Mouse (Mus musculus) limb, embryonic 14.5 days (tissue): ENCODE data around the gene Myzap. TPM values are rescaled to one million over a fixed set of nuclear protein-coding genes. Genes with fewer than 3 reads are reported as not detected.

Experiments used
- ATAC-seq: fragments of 200-750 bp; cut with Nextera tagmentation; 2 replicates; pipeline ENCODE4 v1.8.0; 2017; ENCODE audit warnings: low read depth, moderate number of reproducible peaks, moderate TSS enrichment; ENCODE audit not compliant: low FRiP score
- DNase-seq: peaks from one replicate; pipeline ENCODE4 v3.0.0-alpha.2; 2015; ENCODE audit warnings: low spot score
- H3K27ac ChIP-seq: fragments of 300-500 bp; sonication (generic); replicated peaks from 2 replicates; pipeline ENCODE4 v1.5.1; 2014; ENCODE audit warnings: low read depth, mild to moderate bottlenecking, low read length, moderate library complexity, mixed read lengths
- H3K27me3 ChIP-seq: fragments of 300-500 bp; sonication (generic); 2 replicates; pipeline ENCODE4 v1.6.1; 2014; ENCODE audit warnings: low read length, mixed read lengths; ENCODE audit not compliant: control insufficient read depth, insufficient read depth
- H3K36me3 ChIP-seq: fragments of 300-500 bp; sonication (generic); 2 replicates; pipeline ENCODE4 v1.6.1; 2014; ENCODE audit warnings: mild to moderate bottlenecking, low read length, moderate library complexity, mixed read lengths; ENCODE audit not compliant: control insufficient read depth, insufficient read depth
- H3K4me1 ChIP-seq: fragments of 300-500 bp; sonication (generic); 2 replicates; pipeline ENCODE4 v1.6.1; 2014; ENCODE audit warnings: antibody characterized with exemption, low read length, mixed read lengths; ENCODE audit not compliant: control insufficient read depth, insufficient read depth
- H3K4me2 ChIP-seq: fragments of 300-500 bp; sonication (generic); replicated peaks from 2 replicates; pipeline ENCODE4 v1.6.1; 2014; ENCODE audit warnings: low read depth, mild to moderate bottlenecking, low read length, moderate library complexity; ENCODE audit not compliant: severe bottlenecking
- H3K4me3 ChIP-seq: fragments of 300-500 bp; sonication (generic); replicated peaks from 2 replicates; pipeline ENCODE4 v1.5.1; 2014; ENCODE audit warnings: low read length
- H3K9ac ChIP-seq: fragments of 300-500 bp; sonication (generic); 2 replicates; pipeline ENCODE4 v1.6.1; 2014; ENCODE audit warnings: mild to moderate bottlenecking, low read depth, low read length, moderate library complexity; ENCODE audit not compliant: severe bottlenecking
- H3K9me3 ChIP-seq: fragments of 300-500 bp; sonication (generic); 2 replicates; pipeline ENCODE4 v1.6.1; 2016; ENCODE audit warnings: low read length; ENCODE audit not compliant: control insufficient read depth
- POLR2A ChIP-seq: fragments of 200-500 bp; IDR thresholded peaks from 2 replicates; pipeline ENCODE4 v1.8.0; 2012; ENCODE audit warnings: inconsistent platforms, mild to moderate bottlenecking, moderate library complexity, borderline replicate concordance; ENCODE audit not compliant: insufficient read depth, insufficient read length; ENCODE audit errors: extremely low read depth
- WGBS: fragments of 180-500 bp; shearing (Covaris S2); extraction: QIAGEN DNeasy Blood & Tissue Kit; methylation state at CpG from one replicate; pipeline ENCODE4 v1.1.7; 2014; 5-methylcytosine and 5-hydroxymethylcytosine counted together
- polyA plus RNA-seq, 2 experiments: library from polyadenylated mRNA; depleted of rRNA in 1 of 2; stranded (reverse) in 1 of 2; unstranded in 1 of 2; fragments of >200 nt; fragmentation: Nextera tagmentation in 1 of 2; extraction: Ambion mirVana in 1 of 2; gene quantifications; 2 replicates each; pipeline versions ENCODE4 v1.2.1 to v1.2.3; 2012 to 2014

The Myzap gene
- polyA plus RNA-seq, 2 experiments, result 16.1 to 33.1 TPM

DNA sequence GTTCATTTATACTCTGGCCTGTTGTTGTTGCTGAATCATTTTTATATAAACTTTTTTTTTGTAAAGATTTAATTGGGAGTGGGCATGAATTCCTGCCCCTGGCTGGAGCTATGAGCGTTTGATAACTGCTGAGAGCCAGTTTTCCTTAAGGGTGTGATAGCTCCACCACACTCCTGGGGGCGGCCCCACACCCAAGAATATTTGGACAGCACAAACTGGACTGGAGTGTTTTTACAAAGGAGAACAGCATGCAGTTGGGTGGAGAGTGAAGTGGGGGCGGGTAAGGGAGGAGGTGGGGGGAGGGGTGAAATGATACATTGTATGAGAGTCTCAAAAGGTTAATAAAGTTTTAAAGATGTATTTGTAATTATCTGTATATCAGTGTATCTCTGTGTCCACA, 24.8 kb downstream of the Myzap start:
- ATAC-seq, result no peak
- no peaks in the 10 kb centered on the region for H3K27me3 ChIP-seq
- H3K4me3 ChIP-seq, result no peak overlapping the region
- H3K27ac ChIP-seq, result no peak overlapping the region
- H3K36me3 ChIP-seq, result no peaks in the 10 kb centered on the region
- 73% methylated on average over 3 of the region's 3 CpGs for WGBS
- H3K4me2 ChIP-seq, result no peak overlapping the region
- H3K9ac ChIP-seq, result no peak overlapping the region
- H3K4me1 ChIP-seq, result peaks cover 8% of the 10 kb centered on the region
- H3K9me3 ChIP-seq, result no peaks in the 10 kb centered on the region
- no peak for TF ChIP-seq POLR2A
- no peak for DNase-seq

DNA sequence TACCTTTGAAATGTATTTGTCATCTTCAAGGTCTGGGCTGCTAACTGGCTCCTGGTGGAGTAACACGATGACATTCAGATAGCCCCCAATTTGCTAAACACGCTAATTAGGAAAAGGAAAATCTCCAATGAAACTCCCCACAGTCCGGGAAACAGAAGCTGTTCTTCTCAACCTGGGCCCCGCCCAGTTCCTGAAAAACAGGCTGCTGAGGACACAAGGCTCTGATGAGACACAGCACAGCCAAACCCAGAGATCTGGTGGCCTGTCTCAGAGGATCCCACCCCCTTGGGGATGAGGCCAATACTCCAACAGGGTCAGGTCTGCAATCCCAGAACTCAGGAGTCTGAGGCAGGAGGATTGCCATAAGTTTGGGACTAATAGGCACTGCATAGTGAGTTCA, 25.4 kb downstream of the Myzap start:
- Histone ChIP-seq H3K4me2 (no peak overlapping the region), H3K27ac (no peak overlapping the region), H3K27me3 (no peaks in the 10 kb centered on the region), H3K4me3 (no peak overlapping the region), H3K9me3 (no peaks in the 10 kb centered on the region), H3K9ac (no peak overlapping the region), H3K4me1 (peaks cover 8% of the 10 kb centered on the region), H3K36me3 (no peaks in the 10 kb centered on the region)
- 25% methylated on average over 4 of the region's 4 CpGs for WGBS
- DNase-seq (no peak), ATAC-seq (no peak)
- no peak for TF ChIP-seq POLR2A

DNA sequence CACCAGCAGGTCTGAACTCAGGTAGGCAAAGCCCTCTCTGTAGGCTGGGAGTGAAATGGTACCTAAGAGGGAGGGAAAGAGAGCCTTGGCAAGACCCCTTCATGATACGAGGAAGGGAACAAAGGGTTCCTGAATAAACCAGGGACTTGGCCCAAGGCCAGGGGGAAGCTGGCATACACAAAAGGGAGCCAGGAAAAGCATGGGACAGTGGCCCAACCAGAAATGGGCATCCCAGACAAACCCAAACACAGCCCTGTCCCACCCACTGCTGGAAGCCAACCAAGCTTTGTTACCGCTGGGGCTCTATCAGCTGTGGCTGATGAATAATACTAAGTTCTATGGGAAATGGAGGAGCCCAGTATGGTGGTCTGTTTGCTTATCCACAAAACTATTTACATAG, 34.4 kb downstream of the Myzap start:
- DNase-seq, result no peak

DNA sequence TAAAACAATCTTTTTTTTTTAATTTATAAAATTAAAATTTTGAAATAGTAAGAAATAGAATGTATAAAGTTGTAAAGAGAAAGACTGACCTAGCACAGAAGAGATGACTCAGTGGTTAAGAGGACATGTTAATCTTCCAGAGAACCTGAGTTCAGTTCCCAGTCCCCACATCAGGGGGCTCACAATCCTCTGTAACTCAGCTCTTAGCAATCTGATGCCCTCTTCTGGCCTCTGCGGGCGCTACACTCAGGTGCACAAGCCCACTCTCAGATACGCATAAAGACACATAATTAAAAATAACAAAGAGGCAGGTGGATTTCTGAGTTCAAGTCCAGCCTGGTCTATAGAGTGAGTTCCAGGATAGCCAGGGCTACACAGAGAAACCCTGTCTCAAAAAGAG, 38.2 kb downstream of the Myzap start:
- ATAC-seq (no peak), DNase-seq (no peak)
- no peaks in the 10 kb centered on the region for H3K36me3 ChIP-seq
- no peaks in the 10 kb centered on the region for H3K4me1 ChIP-seq
- no peak overlapping the region for H3K4me2 ChIP-seq
- 98% methylated on average over 3 of the region's 3 CpGs for WGBS
- no peak overlapping the region for H3K4me3 ChIP-seq
- H3K27me3 ChIP-seq, result no peaks in the 10 kb centered on the region
- TF ChIP-seq POLR2A, result no peak
- H3K27ac ChIP-seq, result no peak overlapping the region
- no peak overlapping the region for H3K9ac ChIP-seq
- no peaks in the 10 kb centered on the region for H3K9me3 ChIP-seq

More for the DNA sequence above, 34.4 kb downstream of the Myzap start:
- H3K27me3 ChIP-seq, result no peaks in the 10 kb centered on the region
- no peak overlapping the region for H3K4me2 ChIP-seq
- TF ChIP-seq POLR2A, result no peak
- no peak for ATAC-seq
- H3K9ac ChIP-seq, result no peak overlapping the region
- H3K36me3 ChIP-seq, result no peaks in the 10 kb centered on the region
- WGBS, result 68% methylated on average over 2 of the region's 2 CpGs
- no peak overlapping the region for H3K27ac ChIP-seq
- H3K9me3 ChIP-seq, result no peaks in the 10 kb centered on the region
- H3K4me1 ChIP-seq, result no peaks in the 10 kb centered on the region
- no peak overlapping the region for H3K4me3 ChIP-seq

DNA sequence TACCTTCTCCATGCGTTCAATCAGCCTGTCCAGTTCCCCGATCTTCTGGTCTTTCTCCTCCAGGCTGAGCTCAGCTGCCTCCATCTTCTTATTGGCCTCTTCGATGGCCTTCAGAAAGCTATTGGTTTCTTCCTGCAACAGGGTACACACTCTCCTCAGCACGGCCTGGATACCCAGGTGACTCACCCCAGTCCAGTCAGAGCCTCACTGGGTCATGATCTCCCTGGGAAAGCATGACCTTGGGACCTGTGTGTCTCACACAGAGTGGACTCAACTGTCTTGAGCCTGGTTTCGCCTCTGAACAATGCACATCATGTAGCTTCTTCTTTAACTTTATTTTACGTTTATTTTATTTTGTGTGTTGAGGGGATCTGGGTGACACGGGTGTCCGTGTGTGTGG, 42.0 kb downstream of the Myzap start:
- no peak for ATAC-seq
- H3K27me3 ChIP-seq, result no peaks in the 10 kb centered on the region

DNA sequence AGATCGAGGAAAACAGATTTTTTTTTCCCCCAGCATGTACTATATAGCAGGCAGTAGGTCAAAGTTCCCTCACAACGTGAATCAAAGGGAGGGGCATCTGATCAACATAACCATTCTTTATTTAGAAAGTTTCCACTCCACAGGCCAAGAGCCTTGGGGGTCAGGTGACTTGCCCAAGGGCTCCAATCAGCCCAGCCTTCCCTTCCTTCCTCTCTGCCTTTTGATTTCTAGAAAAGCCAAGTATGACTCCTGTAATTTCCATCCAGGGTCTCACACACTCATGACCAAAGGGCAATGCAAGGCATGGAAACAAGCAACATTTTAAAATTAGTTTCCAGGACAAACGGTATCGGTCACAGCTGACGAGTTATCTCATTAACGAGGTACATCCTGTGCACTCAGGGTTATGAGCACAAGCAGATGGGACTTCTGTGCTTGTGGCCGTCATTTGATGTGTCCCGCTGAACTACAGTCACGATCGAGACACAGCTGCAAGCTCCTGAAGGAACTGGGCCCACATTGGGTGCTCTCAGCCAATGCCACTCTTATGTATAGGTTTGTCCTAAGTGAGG, 44.4 kb downstream of the Myzap start:
- Histone ChIP-seq H3K27me3 (no peaks in the 10 kb centered on the region), H3K36me3 (no peaks in the 10 kb centered on the region), H3K9me3 (no peaks in the 10 kb centered on the region), H3K4me1 (no peaks in the 10 kb centered on the region), H3K9ac (no peak overlapping the region), H3K4me2 (no peak overlapping the region), H3K27ac (no peak overlapping the region), H3K4me3 (no peak overlapping the region)
- no peak for TF ChIP-seq POLR2A
- WGBS, result 72% methylated on average over 10 of the region's 10 CpGs
- no peak for DNase-seq
- no peak for ATAC-seq

More for the DNA sequence above, 42.0 kb downstream of the Myzap start:
- WGBS, result 88% methylated on average over 8 of the region's 8 CpGs
- Histone ChIP-seq H3K9ac (no peak overlapping the region), H3K4me1 (no peaks in the 10 kb centered on the region), H3K4me2 (no peak overlapping the region), H3K4me3 (no peak overlapping the region), H3K36me3 (no peaks in the 10 kb centered on the region), H3K9me3 (no peaks in the 10 kb centered on the region), H3K27ac (no peak overlapping the region)
- no peak for TF ChIP-seq POLR2A
- DNase-seq, result no peak
